ENCODE assay signal across 11 mouse cellular contexts in genomic region chr17:29993488-29993887, GRCm38 (mm10). TPM values are rescaled to one million over a fixed set of nuclear protein-coding genes. Genes with fewer than 3 reads are reported as not detected.
DNase-seq lines count a peak whose midpoint lies in the region; ATAC-seq lines count a peak whose summit lies in the region.
"Had no signal": no experiment of that assay in that cellular context is flagged by ENCODE, and none has a peak within 500 bp of the region (broad histone marks: within the 10 kb centered on the region; RNA-seq: fewer than 3 reads in every experiment).

No protein-coding gene starts in this region.

- ATAC-seq in hindbrain, embryonic 15.5 days (ENCODE audit: low FRiP score, low read depth): peak; percentile 86
- ATAC-seq in hindbrain, embryonic 11.5 days (ENCODE audit: low FRiP score): no peak
- peak; percentile 90 for ATAC-seq in frontal cortex, adult (ENCODE audit: low TSS enrichment)

- H3K36me3 ChIP-seq in hindbrain, embryonic 15.5 days: no peaks in the 10 kb centered on the region
- no peaks in the 10 kb centered on the region for H3K36me3 ChIP-seq in hindbrain, embryonic 11.5 days (ENCODE audit: control insufficient read depth, insufficient read depth, low read length)
- no peaks in the 10 kb centered on the region for H3K36me3 ChIP-seq in midbrain, embryonic 10.5 days
- H3K36me3 ChIP-seq: lung, embryonic 15.5 days had no signal

- H3K9me3 ChIP-seq in hindbrain, embryonic 15.5 days: no peaks in the 10 kb centered on the region
- no peaks in the 10 kb centered on the region for H3K9me3 ChIP-seq in hindbrain, embryonic 11.5 days (ENCODE audit: control insufficient read depth, low read length)
- H3K9me3 ChIP-seq in midbrain, embryonic 10.5 days (replicated peaks): peaks cover 6% of the 10 kb centered on the region; the same call in 1 of the 2 replicates
- H3K9me3 ChIP-seq: lung, embryonic 15.5 days had no signal

- H3K4me2 ChIP-seq in hindbrain, embryonic 15.5 days: no peak overlapping the region
- no peak overlapping the region for H3K4me2 ChIP-seq in hindbrain, embryonic 11.5 days (replicated peaks; ENCODE audit: low read depth, low read length)
- H3K4me2 ChIP-seq: lung, embryonic 15.5 days had no signal

- no peak overlapping the region for H3K9ac ChIP-seq in hindbrain, embryonic 15.5 days
- no peak overlapping the region for H3K9ac ChIP-seq in hindbrain, embryonic 11.5 days (ENCODE audit: low read depth, low read length)
- H3K9ac ChIP-seq: lung, embryonic 15.5 days had no signal

- H3K27me3 ChIP-seq in hindbrain, embryonic 15.5 days: no peaks in the 10 kb centered on the region
- H3K27me3 ChIP-seq in hindbrain, embryonic 11.5 days (ENCODE audit: control insufficient read depth, insufficient read depth, low read length): no peaks in the 10 kb centered on the region
- peaks cover 64% of the 10 kb centered on the region for H3K27me3 ChIP-seq in midbrain, embryonic 10.5 days (ENCODE audit: low read depth, poor library complexity, severe bottlenecking)
- H3K27me3 ChIP-seq: lung, embryonic 15.5 days had no signal

- WGBS in hindbrain, embryonic 15.5 days: 66% methylated on average over 8 of the region's 8 CpGs
- 79% methylated on average over 8 of the region's 8 CpGs for WGBS in hindbrain, embryonic 11.5 days
- WGBS in midbrain, embryonic 10.5 days: 92% methylated on average over 8 of the region's 8 CpGs

- H3K4me3 ChIP-seq in hindbrain, embryonic 15.5 days: no peak overlapping the region
- no peak overlapping the region for H3K4me3 ChIP-seq in hindbrain, embryonic 11.5 days (ENCODE audit: low read depth, low read length)
- H3K4me3 ChIP-seq in midbrain, embryonic 10.5 days: no peak overlapping the region
- H3K4me3 ChIP-seq: lung, embryonic 15.5 days had no signal

- 0 out of 2 replicates have a peak, but pooled peaks cover 7% of the 10 kb centered on the region for H3K4me1 ChIP-seq in hindbrain, embryonic 15.5 days (replicated peaks)
- no peaks in the 10 kb centered on the region for H3K4me1 ChIP-seq in hindbrain, embryonic 11.5 days (replicated peaks; ENCODE audit: control insufficient read depth, insufficient read depth, low read length)
- H3K4me1 ChIP-seq in midbrain, embryonic 10.5 days: peaks cover 10% of the 10 kb centered on the region
- H3K4me1 ChIP-seq: lung, embryonic 15.5 days had no signal

- DNase-seq in hindbrain, embryonic 11.5 days (ENCODE audit: low spot score): no peak
- peak; percentile 30 to 36 for DNase-seq in layer of hippocampus, postnatal 25 days (ENCODE audit: extremely low spot score in 1 of 2, low spot score in 1 of 2)
- DNase-seq in right cerebral cortex, postnatal 4 days: peak; percentile 37
- DNase-seq in kidney, postnatal 4 days: no peak
- DNase-seq in retina, embryonic 14.5 days (ENCODE audit: low spot score): no peak
- no peak for DNase-seq in midbrain, embryonic 10.5 days (ENCODE audit: low spot score)
- DNase-seq: heart, postnatal 36 days; spleen, adult 18-20 months had no signal

- H3K27ac ChIP-seq in hindbrain, embryonic 15.5 days (replicated peaks): peak overlapping the region; percentile 43; the same call in 1 of the 2 replicates
- H3K27ac ChIP-seq in hindbrain, embryonic 11.5 days (ENCODE audit: low read depth, low read length): no peak overlapping the region
- H3K27ac ChIP-seq in midbrain, embryonic 10.5 days (replicated peaks): no peak overlapping the region
- H3K27ac ChIP-seq: lung, embryonic 15.5 days had no signal

RNA-seq across cellular contexts. Expression of gene Zfand3, which starts 11.0 kb away (rescaled TPM):
- 54.7 and 59.8 TPM in 2 replicates for polyA plus RNA-seq in hindbrain, embryonic 15.5 days (2015; fragmentation: Nextera tagmentation; extraction: Ambion mirVana)
- 61.7 and 61.8 TPM in 2 replicates for polyA plus RNA-seq in hindbrain, embryonic 11.5 days (2014; fragmentation: Nextera tagmentation; extraction: Ambion mirVana)
- 100 to 1,000 TPM; 114 to 119 TPM for total RNA-seq in layer of hippocampus, postnatal 25 days (2021)
- polyA plus RNA-seq in midbrain, embryonic 10.5 days (2016; fragmentation: Nextera tagmentation; extraction: Ambion mirVana): 68.1 and 80.5 TPM in 2 replicates

RNA-seq across cellular contexts. Expression of gene Mdga1, which starts 23.6 kb away (rescaled TPM):
- polyA plus RNA-seq in hindbrain, embryonic 15.5 days (2015; fragmentation: Nextera tagmentation; extraction: Ambion mirVana): 16.6 and 18.9 TPM in 2 replicates
- 4.6 and 4.8 TPM in 2 replicates for polyA plus RNA-seq in hindbrain, embryonic 11.5 days (2014; fragmentation: Nextera tagmentation; extraction: Ambion mirVana)
- total RNA-seq in layer of hippocampus, postnatal 25 days (2021): 10 to 100 TPM; 56.9 to 68.0 TPM
- polyA plus RNA-seq in midbrain, embryonic 10.5 days (2016; fragmentation: Nextera tagmentation; extraction: Ambion mirVana): 4.3 and 6.2 TPM in 2 replicates

Comparison
In these comparisons a context has a peak if more than half of its experiments do, and no peak if none do; other contexts are left out.
1. DNase-seq: peak in layer of hippocampus, postnatal 25 days (2 of 2) and right cerebral cortex, postnatal 4 days (single experiment); none in hindbrain, embryonic 11.5 days (single experiment), kidney, postnatal 4 days (0 of 2), retina, embryonic 14.5 days (single experiment) and midbrain, embryonic 10.5 days (single experiment).